Mouse (Mus musculus) erythroblast, adult 5-6 weeks (primary cell): ENCODE data around the gene Asxl1. TPM values are rescaled to one million over a fixed set of nuclear protein-coding genes. Genes with fewer than 3 reads are reported as not detected.
A peak's percentile ranks its signal among the peaks of the same experiment; 100 is the strongest.
"Not testable (repeated sequence)": the region's sequence is repeated elsewhere in the genome, so short reads cannot be mapped to it uniquely, and the experiment has no call there.

Experiments used
- ATAC-seq: replicated peaks from 2 replicates; pipeline ENCODE4 v1.8.0; 2016; ENCODE audit warnings: moderate number of reproducible peaks, mild to moderate bottlenecking, moderate TSS enrichment, inconsistent platforms; ENCODE audit not compliant: poor library complexity, low FRiP score, severe bottlenecking
- total RNA-seq, 2 experiments: library from RNA; stranded (forward) in 1 of 2; stranded (reverse) in 1 of 2; fragments of 150-400 nt in 1 of 2; fragments of 200-764, 138-1000 nt in 1 of 2; gene quantifications; 2 replicates each; pipeline versions ENCODE4 v1.2.3 to v1.2.4; 2015 to 2017; ENCODE audit warnings: low replicate concordance in 2 of 2

Gene Asxl1
- total RNA-seq, 2 experiments from 2014 or later, result 10.8 to 14.7 TPM

DNA sequence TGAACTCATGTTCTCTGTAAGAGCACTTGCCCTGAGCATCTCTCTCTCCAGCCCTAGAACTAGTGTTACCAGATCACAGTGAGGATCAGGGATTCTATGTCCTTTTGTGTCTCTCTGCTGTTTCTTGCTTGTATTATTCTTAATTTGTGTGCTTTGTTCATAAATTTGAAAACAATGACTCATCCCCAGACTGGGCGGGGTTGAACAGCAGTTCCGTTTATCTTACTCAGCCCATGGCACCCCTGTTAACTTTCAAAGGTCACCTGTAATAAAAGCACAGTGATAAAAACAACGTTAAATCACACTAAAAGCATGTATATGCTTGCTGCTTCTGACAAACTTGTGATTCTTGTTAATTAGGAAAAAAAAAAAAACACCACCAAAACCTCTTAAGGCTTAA is 3.0 kb upstream of the Asxl1 start:
- no peak for ATAC-seq

DNA sequence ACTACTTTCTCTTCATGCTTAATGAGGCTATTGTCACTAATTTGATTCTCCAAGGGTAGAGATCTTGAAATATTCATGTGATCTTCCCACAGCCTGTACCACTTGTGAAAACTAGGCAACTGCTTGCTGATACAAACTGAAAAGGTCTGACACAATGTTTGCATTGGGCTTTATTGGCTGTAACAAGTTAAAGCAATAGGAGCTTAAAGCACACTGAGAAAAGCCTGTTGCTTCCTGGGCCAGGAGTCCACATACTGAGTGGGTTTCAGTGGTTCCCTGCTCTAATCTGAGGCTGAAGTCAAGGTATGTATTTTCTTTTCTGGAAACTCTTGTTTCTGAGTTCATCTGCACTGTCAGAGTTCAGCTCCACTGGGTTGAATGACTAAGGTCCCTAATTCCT is 2.4 kb upstream of the Asxl1 start:
- no peak for ATAC-seq

DNA sequence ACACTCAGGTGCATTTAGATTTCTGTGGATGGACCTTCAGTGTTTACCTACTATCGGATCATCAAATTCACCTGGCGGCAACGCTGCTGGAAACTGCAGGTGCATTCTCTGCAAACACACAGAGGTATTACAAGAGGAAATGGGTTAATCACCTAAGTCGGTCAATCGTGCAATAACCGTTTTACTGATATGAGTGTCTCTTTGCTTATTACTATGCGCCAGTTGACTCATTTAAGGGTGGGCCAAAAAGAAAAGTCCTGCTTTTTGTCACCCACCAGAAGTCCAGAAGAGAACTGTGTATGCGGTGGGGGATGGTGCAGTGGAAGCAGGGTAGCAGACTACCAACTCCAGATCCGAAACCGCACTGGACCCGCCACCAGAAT is 567 bp upstream of the Asxl1 start:
- ATAC-seq, result no peak; the same call in 1 of the 2 replicates

DNA sequence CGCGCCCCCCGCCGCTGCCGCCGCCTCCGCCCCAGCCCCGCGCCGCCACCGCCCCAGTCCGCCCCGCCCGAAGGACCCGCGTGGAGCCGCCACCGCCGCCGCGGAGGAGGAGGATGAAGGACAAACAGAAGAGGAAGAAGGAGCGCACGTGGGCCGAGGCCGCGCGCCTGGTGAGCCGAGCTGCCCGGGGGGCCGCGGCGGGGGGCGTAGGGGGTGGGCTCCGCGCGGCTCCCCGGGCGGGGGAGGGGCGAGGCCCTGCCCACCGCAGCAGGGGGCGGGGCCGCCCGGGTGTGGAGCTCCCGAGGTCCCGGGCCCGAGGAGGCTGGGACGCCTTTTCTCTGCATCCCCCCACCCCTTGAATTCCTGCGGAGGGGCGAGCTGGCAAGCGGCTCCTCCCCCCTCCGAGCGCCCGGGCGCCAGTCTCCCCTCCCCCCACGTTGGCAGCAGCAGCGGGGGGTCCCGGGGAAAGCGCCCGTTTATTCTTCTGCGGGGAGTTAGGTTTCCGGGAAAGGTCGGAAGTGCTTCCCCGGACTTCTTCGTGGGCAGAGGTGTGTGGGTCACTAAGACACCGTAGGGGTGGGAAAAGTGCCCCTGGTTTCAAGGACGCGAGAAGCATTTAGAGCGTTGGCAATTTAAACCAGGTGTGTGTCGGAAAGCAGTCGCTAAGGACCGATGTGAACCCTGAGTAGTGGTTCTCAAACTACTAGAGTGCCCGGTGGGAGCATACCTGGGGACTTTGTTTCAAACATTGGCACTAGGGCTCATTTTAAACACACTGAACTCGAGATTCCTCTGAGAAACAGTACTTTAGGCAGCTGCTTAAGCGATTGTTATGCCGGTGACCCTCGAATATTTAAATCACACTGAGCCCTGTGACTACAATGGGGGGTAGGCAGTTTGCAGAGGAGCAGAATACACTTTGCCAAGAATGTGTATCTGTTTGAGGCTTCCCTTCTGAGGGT is 873 bp downstream of the Asxl1 start:
- no peak for ATAC-seq

DNA sequence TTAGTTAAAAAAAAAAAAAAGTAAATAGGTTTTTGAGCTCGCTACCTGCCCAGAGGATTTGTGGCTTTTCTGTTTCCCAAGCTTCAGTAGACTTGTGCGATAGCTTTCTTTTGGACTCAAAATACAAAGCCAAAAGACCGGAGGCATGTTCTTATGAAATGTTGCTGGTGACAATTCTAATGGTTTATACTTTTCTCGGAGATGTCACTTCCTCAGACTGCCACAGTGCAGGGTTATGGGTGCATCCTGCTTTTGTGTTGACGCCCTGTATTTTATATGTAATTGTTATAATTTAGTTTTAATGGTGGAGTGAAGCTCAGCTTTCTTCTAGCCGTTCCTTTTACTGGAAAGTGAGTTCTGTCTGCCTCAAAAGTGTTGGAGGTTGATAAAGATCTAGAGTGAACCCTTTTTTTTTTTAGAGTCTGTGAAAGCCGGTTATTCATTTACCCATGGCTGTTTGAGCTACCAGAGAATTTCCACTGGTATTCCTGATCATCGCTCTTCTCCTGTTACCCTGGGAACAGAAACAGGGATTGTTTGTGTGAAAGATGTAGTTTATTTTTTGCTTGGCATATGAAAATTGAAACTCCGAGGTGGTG is 1.7 kb downstream of the Asxl1 start:
- ATAC-seq, result no peak

DNA sequence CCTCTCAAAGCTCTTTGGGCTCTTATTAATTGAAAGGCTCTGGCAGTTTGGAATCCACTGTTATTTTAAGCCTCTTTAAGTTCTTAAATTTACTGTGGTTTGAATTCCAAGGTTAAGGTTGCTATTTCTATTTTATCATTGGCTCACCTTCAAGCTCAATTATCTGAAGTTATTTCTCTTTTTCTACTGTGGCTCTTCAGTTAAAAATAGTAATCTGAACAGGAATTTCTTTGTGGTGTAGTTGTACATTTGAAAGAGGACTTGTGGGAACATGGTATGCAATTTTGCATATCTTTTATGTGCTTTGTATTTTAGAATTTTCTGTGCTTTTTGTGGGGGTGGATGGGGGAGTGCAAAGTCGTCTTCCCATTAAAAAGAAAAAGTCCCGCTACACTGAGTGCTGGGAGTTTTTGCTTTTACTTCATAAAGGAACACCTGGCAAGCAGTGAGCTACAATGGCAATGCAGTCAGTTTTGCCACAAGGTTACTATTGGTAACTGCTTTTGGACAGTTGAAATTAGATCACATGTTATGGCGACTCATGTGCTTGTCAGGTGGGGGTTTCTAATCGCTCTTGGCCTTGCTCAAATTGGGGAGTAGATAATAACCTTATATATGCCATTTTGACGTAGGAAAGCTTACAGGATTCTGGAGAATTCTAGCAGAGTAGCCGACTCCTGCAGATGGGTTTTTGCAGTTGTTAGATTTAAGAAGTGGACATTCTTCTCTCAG is 2.6 kb downstream of the Asxl1 start:
- no peak for ATAC-seq

DNA sequence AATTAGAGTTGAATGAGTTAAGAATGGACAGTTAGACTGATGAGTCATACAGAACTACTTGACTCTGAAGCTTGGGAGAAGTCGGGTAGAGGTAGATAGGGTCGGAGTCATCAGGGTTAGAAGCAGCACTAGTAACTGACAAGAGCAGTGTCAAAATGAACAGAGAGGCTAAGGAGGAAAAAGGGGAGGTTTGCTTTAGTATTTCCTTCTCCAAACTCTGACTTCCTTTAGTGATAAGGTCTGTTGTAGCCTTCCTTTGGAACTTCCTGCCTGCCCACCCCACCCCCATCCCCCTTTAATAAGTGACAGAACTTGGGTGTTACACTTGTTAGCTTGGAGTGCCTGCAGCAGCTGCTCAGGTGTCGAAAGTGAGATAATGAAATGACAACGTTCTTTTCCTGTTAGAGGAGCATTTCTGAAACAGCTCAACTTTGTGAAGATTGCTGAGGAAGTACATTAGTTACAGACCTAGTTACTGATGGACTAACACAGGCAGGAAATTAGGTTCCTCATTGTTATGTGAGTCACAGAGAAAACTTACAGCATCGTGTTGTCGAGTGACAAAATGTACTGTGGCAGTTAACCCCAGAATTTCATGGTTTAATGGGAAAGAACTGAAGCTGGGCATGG is 5.0 kb downstream of the Asxl1 start:
- ATAC-seq, result no peak; the same call in 1 of the 2 replicates

DNA sequence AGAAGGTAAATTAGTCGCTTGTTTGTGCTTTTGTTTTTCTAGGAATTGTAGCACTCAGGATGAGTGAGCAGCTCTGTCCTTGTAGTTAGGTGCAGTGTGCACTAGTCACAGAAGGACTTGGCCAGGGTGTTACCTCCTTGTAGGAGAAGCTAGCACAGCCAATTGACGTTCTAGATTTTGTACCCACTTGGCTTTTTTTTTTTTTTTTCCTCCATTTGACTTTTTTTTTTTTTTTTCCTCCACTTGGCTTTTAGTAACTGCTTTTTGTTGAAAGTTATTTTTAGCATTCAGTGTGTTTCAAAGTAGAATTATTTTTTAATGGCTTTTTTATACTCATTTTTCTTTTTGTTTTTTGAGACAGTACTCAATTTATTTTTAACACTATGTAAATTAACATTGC is 9.0 kb downstream of the Asxl1 start:
- no peak for ATAC-seq

DNA sequence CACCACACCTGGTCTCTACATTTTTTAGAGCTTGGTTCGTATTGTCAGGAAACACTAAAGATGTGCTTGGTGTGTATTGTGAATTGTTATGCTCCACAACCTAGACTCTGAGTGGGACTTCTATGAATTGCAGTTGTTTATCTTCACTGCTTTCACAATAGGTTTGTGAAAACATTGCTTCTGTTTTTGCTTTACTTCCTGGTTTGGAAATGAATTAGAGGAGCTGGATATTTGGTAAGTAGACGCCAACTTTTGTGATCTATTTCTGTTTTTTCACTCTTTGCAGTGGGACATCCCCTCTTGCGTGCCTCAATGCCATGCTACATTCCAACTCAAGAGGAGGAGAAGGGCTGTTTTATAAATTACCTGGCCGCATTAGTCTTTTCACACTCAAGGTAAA is 11.2 kb downstream of the Asxl1 start:
- ATAC-seq, result no peak

DNA sequence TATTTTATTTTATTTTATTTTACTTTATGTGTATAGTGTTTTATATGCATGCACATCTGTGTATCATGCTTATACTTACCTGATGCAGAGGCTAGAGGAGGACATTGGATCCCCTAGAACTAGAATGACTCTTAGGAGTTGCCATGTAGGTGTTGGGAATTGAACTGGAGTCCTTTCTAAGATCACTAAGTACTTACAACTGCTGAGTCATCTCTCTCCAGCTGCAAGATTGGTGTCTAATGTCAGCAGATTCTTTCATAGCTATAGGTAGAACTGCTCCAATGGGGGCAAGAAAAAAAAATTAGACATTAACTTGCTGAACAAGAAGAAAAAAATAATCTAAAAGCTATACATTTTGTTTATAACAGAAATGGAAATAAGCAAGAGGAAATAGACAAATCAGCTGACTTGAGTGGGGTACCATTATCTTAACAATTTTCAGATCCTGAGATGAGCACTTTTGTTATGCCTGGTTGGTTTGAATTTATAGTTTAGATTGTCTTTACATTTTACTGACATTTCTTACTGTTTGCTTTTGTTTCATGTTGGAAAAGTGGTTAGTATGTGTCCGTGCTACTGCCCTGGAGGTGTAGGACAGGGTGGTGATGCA is 15.6 kb downstream of the Asxl1 start:
- no peak for ATAC-seq

DNA sequence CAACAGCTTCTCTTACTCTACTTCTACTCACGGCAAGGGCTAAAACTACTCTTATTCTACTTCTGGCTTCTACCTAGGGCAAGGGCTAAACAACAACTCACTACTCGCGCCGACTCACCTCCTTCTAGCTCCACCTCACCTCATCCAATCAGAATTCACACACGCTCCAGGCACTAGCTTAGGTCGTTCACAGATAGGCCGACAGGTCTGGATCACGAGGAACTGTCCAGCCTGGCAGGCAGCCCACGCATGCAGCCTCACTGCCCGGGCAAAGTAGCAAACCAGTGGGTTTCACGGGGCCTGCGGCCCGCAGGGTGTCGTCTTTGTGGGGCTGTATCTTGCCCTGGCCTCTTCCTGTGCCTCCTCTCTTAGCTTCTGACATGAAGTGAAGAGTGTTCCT is 18.9 kb downstream of the Asxl1 start:
- not testable (repeated sequence) for ATAC-seq

DNA sequence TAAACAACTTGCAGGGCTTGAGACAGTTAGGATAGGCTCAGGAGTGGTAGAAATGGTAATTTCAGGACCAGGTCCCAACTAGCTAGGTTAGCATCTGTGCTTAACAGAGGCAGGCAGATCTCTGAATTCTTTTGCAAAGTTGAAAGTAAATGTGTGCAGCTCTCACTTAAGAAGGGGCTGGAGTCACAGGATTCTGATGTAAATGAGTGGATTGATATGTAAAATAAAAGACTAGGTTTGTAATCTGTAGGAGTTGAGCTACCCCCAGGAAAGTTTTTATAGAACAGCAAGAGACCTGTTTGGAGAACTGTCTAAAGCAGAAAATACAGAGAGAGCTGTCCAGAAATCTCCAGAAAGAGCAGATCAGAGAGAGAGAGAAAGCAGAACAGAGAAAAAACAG is 25.2 kb downstream of the Asxl1 start:
- ATAC-seq, result no peak

DNA sequence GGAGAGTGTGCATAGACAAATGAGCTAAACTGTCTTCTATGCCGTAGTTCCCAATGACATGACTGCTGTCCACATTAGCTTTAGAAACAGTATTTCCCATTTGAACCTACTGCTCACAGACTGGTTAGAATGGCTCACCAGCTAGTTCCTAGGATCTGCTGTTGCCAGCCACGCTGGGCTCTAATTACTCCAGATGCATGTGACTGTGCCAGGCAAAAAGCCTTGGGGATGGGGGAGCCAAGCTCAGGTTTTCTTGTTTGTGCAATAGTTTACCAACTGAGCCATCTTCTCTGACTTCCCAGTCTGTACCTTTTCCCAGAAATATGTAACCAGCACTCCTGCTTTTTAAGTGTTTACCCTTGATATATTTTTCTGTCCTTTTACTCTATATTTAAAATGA is 29.8 kb downstream of the Asxl1 start:
- ATAC-seq, result no peak

DNA sequence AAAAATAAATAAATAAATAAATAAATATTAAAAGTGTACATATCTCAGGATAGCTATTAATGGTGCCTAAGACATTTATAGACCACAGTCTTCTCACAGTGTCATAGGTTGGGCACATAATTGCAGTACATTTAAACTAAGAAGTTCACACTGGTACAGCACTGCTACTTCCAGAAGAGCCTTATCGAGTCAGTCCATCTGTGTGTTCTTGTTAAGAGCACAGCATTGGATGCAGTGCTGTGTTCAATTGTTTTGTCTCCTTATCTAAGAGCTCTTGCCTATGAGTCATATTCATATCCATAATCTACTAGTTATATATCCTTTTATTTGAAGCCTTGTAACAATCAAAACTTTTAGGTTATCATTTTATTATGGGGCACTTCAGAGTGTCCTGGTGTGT is 34.9 kb downstream of the Asxl1 start:
- ATAC-seq, result no peak

DNA sequence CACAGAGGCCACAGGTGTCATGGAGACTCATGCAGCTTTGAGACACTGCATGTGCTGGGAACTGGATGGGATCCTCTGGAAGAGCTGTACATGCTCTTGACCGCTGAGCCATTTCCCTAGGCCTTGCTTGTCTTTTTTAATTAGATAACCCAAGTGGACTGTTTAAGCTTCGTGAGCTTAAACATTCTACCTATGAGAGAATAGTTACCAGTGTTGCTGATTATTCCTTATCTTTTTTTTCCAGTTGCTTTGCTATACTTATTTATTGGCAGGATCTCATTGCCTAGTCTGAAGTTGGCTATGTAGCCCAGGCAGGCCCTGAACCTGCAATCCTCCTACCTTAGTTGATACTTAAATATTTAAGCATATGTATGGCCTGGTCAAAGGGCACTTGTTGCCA is 44.2 kb downstream of the Asxl1 start:
- 0 out of 2 replicates have a peak, but pooled peaks have one; percentile 36 for ATAC-seq

DNA sequence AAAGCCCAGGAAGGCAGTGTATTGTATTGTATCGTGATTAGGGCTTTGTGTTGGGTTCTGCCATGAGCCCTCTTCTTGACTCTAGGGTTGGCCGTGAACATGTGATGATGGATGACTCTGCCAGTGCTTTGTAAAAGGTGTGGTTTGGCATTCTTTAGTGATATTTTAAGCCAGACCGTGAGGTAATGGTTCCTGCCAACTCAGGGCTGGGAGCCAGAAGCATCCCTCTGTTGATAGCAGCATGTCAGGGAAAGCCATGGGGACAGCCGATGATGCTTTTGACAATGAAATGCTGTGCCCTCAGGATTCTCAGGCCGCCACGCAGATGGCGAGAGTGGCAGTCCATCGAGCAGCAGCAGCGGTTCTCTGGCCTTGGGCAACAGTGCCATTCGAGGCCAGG is 47.4 kb downstream of the Asxl1 start:
- no peak for ATAC-seq

DNA sequence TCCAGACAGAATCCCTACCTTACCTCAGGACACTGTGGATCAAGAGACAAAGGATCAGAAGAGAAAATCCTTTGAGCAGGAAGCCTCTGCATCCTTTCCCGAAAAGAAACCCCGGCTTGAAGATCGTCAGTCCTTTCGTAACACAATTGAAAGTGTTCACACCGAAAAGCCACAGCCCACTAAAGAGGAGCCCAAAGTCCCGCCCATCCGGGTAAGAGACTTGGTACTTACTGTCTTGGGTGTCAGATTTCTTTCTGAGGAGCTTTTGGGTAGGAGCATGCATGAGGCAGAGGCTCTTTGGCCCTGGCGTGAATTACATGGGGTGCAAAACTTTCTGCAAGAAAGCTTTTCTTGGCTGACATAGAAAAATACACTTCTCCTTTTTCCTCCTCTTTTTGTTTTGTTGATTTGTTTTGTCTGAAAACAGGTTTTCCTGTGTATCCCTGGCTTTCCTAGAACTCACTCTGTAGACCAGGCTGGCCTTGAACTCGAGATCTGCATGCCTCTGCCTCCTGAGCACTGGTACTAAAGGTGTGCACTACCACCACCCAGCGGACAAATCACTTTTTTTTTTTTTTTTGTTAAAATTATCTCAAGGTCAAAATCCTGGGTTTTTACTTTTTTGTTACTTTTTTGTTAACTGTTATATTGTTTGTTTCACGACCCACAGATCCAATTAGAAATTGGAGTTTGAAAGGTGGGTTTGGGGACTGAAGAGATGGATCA is 52.3 kb downstream of the Asxl1 start:
- no peak for ATAC-seq

DNA sequence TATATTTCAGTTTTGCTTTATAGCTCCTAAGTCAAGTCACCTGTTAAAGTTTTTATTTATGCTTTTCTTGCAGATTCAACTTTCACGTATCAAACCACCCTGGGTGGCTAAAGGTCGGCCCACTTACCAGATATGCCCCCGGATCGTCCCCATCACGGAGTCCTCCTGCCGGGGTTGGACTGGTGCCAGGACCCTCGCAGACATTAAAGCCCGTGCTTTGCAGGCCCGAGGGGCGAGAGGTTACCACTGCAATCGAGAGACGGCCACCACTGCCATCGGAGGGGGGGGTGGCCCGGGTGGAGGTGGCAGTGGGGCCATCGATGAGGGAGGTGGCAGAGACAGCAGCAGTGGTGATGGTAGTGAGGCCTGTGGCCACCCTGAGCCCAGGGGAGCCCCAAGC is 53.5 kb downstream of the Asxl1 start:
- no peak for ATAC-seq

DNA sequence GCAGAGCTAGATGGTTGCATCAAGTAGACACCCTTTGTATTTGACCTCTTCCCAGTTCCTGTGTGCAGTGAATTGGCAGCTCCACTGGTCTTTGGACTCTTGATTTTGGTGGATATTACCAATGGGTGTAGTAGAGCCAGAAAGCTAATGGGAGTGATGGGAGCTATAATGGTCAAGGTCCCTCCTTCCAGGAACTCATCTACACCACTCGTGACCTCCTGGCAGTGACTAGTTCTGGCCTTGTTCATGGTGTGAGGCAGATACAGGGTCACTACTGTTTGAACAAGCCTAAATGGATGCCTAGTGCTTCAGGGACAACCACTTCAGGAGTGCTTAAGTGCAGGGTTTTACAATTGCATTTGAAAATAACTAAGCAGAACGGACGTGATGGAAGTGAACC is 58.4 kb downstream of the Asxl1 start:
- no peak for ATAC-seq
